Mouse (Mus musculus): Measurements from ENCODE around the gene Atp8b5. TPM values are rescaled to one million over a fixed set of nuclear protein-coding genes. Genes with fewer than 3 reads are reported as not detected.

Gene Atp8b5
- polyA plus RNA-seq, 1 experiment: not detected

DNA sequence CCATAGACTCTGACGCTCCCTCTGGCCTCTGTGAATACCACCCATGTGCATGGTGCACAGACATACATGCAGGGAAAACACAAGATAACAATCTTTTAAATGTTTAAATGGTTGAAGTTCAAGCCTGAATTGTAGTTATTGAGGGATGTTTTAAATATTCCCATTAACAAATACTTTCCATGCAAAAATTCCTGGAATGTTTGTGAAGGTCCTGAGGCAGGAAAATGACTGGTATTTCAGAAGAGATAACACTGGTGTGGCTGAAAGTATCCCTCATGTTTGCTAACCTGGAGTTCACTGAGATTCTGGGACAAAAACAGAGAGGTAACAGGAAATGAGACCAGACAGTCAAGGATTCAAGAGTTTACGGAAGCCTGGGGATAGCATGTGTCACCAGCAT, 122.4 kb downstream of the Atp8b5 start:
- Histone ChIP-seq H3K4me3 (no peak overlapping the region), H3K36me3 (ENCODE audit: control insufficient read depth, insufficient read depth) (no peaks in the 10 kb centered on the region), H3K79me2 (ENCODE audit: control insufficient read depth, insufficient read depth) (peaks cover 21% of the 10 kb centered on the region), H3ac (ENCODE audit: control insufficient read depth, insufficient read length) (no peak overlapping the region), H3K27me3 (ENCODE audit: control insufficient read depth, insufficient read depth, insufficient read length) (no peaks in the 10 kb centered on the region), H3K4me2 (ENCODE audit: low read depth) (no peak overlapping the region)
- TF ChIP-seq MYOG (IDR thresholded peaks at IDR 0.05; ENCODE audit: control insufficient read depth in 1 of 3, insufficient read depth in 1 of 3, insufficient read length in 2 of 3, low read depth in 2 of 3): no peak
- TF ChIP-seq TCF12 (IDR thresholded peaks at IDR 0.05; ENCODE audit: insufficient read depth, poor library complexity, severe bottlenecking): no peak
- no peak for TF ChIP-seq POLR2AphosphoS2 (IDR thresholded peaks at IDR 0.05; ENCODE audit: insufficient read length, low read depth)
- TF ChIP-seq MAX (IDR thresholded peaks at IDR 0.05; ENCODE audit: low read depth): no peak
- TF ChIP-seq TCF3 (IDR thresholded peaks at IDR 0.05; ENCODE audit: insufficient read length, low read depth): no peak
- TF ChIP-seq CEBPB (IDR thresholded peaks at IDR 0.05; ENCODE audit: insufficient read depth, poor library complexity, severe bottlenecking): no peak
- TF ChIP-seq REST (IDR thresholded peaks at IDR 0.05; ENCODE audit: insufficient read depth, insufficient read length): no peak
- TF ChIP-seq USF1 (IDR thresholded peaks at IDR 0.05; ENCODE audit: low read depth): no peak
- no peak for TF ChIP-seq MYOD1 (IDR thresholded peaks at IDR 0.05; ENCODE audit: control insufficient read depth in 1 of 3, insufficient read length in 2 of 3, low read depth in 2 of 3)
- no peak for TF ChIP-seq E2F4 (IDR thresholded peaks at IDR 0.05; ENCODE audit: insufficient read depth)
- TF ChIP-seq POLR2A (IDR thresholded peaks at IDR 0.05; ENCODE audit: insufficient read length, low read depth): no peak
- TF ChIP-seq SRF (IDR thresholded peaks at IDR 0.05; ENCODE audit: control insufficient read depth, insufficient read length, low read depth): no peak

DNA sequence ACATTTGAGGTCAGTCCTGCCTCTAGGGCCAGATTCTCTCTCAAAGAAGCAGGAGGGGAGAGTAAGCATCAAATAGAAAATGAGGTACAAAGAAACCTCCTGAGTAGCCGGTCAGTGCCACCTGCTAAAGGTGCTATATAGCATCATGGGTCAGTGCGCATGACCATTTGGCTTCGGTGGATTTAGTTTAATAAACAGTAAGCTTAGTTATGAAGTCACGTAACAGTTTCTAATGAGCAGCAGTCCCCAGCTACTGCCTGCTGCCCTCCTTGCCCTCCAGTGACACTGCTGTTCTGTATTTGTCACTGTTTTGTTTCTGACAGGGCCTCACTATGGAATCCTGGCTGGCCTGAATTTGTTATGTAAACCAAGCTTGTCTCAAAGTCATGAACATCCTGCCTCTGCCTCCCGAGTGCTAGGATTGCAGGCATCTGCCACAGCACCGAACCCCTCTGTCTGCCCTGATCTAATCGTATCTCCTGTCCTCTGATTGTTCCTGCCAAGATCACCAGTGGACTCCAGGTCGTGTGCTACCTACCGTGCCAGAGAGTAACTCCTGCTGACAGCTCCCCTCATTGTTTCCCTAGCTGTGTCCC, 123.0 kb downstream of the Atp8b5 start:
- Histone ChIP-seq H3ac (ENCODE audit: control insufficient read depth, insufficient read length) (no peak overlapping the region), H3K4me3 (no peak overlapping the region), H3K4me2 (ENCODE audit: low read depth) (no peak overlapping the region), H3K79me2 (ENCODE audit: control insufficient read depth, insufficient read depth) (peaks cover 15% of the 10 kb centered on the region), H3K27me3 (ENCODE audit: control insufficient read depth, insufficient read depth, insufficient read length) (no peaks in the 10 kb centered on the region), H3K36me3 (ENCODE audit: control insufficient read depth, insufficient read depth) (no peaks in the 10 kb centered on the region)
- no peak for TF ChIP-seq POLR2AphosphoS2 (IDR thresholded peaks at IDR 0.05; ENCODE audit: insufficient read length, low read depth)
- TF ChIP-seq TCF12 (IDR thresholded peaks at IDR 0.05; ENCODE audit: insufficient read depth, poor library complexity, severe bottlenecking): no peak
- TF ChIP-seq CEBPB (IDR thresholded peaks at IDR 0.05; ENCODE audit: insufficient read depth, poor library complexity, severe bottlenecking): no peak
- no peak for TF ChIP-seq REST (IDR thresholded peaks at IDR 0.05; ENCODE audit: insufficient read depth, insufficient read length)
- TF ChIP-seq SRF (IDR thresholded peaks at IDR 0.05; ENCODE audit: control insufficient read depth, insufficient read length, low read depth): no peak
- TF ChIP-seq USF1 (IDR thresholded peaks at IDR 0.05; ENCODE audit: low read depth): no peak
- TF ChIP-seq MAX (IDR thresholded peaks at IDR 0.05; ENCODE audit: low read depth): no peak
- TF ChIP-seq MYOD1 (IDR thresholded peaks at IDR 0.05; ENCODE audit: control insufficient read depth in 1 of 3, insufficient read length in 2 of 3, low read depth in 2 of 3): no peak
- no peak for TF ChIP-seq MYOG (IDR thresholded peaks at IDR 0.05; ENCODE audit: control insufficient read depth in 1 of 3, insufficient read depth in 1 of 3, insufficient read length in 2 of 3, low read depth in 2 of 3)
- no peak for TF ChIP-seq E2F4 (IDR thresholded peaks at IDR 0.05; ENCODE audit: insufficient read depth)
- TF ChIP-seq POLR2A (IDR thresholded peaks at IDR 0.05; ENCODE audit: insufficient read length, low read depth): no peak
- TF ChIP-seq TCF3 (IDR thresholded peaks at IDR 0.05; ENCODE audit: insufficient read length, low read depth): no peak

DNA sequence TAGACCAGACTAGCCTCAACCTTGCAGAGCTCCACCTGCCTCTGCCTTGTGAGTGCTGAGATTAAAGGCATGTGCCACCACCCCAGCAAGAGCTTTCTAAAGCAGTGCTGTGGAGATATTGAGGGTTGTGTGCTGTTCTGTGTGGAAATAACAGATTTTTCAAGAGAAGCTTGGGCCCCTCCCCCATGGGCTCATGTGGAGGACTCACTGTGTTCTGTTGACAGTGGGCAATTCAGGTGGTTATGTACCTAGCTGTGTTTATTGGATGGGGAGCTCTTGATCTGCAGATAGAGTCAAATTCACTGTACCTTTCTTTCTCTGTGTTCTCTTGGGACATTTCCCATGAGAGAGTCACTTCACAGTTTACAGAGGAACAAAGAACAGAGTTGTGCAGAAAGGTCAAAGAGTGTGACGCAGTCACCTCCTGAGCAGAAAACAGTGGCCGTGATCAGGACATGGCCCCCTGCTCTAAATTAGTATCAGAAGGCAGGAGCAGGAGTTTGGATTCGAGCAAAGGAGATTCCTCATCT, 124.6 kb downstream of the Atp8b5 start:
- H3K27me3 ChIP-seq (ENCODE audit: control insufficient read depth, insufficient read depth, insufficient read length): no peaks in the 10 kb centered on the region
- H3K4me3 ChIP-seq: no peak overlapping the region
- H3ac ChIP-seq (ENCODE audit: control insufficient read depth, insufficient read length): no peak overlapping the region
- no peaks in the 10 kb centered on the region for H3K36me3 ChIP-seq (ENCODE audit: control insufficient read depth, insufficient read depth)
- no peak overlapping the region for H3K4me2 ChIP-seq (ENCODE audit: low read depth)
- peaks cover 3% of the 10 kb centered on the region for H3K79me2 ChIP-seq (ENCODE audit: control insufficient read depth, insufficient read depth)
- TF ChIP-seq MYOG (IDR thresholded peaks at IDR 0.05; ENCODE audit: control insufficient read depth in 1 of 3, insufficient read depth in 1 of 3, insufficient read length in 2 of 3, low read depth in 2 of 3) (no peak), USF1 (IDR thresholded peaks at IDR 0.05; ENCODE audit: low read depth) (no peak), SRF (IDR thresholded peaks at IDR 0.05; ENCODE audit: control insufficient read depth, insufficient read length, low read depth) (no peak), REST (IDR thresholded peaks at IDR 0.05; ENCODE audit: insufficient read depth, insufficient read length) (no peak)

DNA sequence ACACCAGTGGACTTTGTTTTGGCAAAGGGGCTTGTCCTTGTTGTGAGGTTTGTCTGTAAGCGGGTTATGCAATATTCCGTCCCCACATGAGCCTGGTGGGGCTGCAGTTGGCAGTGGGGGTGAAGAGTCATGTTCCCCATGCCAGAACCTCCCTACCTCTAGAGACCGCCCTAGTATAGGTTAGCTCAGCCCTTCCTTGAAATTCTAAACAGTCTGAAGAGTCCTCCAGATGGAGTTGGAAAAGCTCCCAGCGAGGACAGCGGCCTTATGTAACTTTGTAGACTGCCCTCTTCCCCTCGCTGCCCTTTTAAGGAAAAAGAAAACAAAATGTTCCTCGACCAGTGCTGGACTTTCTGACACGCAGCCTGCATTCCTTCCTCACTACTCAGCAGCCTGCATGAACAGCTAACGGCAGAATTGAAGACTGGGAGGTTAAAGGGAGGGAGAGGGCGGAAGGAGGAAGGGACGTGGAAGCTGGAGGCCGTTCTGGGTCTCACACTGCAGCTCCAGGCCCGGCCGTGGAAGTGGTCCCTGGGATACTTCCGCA, 127.5 kb downstream of the Atp8b5 start:
- peak overlapping the region; percentile 84 for H3K4me2 ChIP-seq (ENCODE audit: low read depth)
- H3ac ChIP-seq (ENCODE audit: control insufficient read depth, insufficient read length): no peak overlapping the region
- H3K27me3 ChIP-seq (ENCODE audit: control insufficient read depth, insufficient read depth, insufficient read length): no peaks in the 10 kb centered on the region
- peak; percentile 69 for TF ChIP-seq CEBPB (IDR thresholded peaks at IDR 0.05; ENCODE audit: insufficient read depth, poor library complexity, severe bottlenecking)
- peak; percentile 50 for TF ChIP-seq POLR2A (IDR thresholded peaks at IDR 0.05; ENCODE audit: insufficient read length, low read depth)
- TF ChIP-seq SRF (IDR thresholded peaks at IDR 0.05; ENCODE audit: control insufficient read depth, insufficient read length, low read depth): peak; percentile 95
- peak; percentile 44 for TF ChIP-seq POLR2AphosphoS2 (IDR thresholded peaks at IDR 0.05; ENCODE audit: insufficient read length, low read depth)
- no peak for TF ChIP-seq MYOD1 (IDR thresholded peaks at IDR 0.05; ENCODE audit: control insufficient read depth in 1 of 3, insufficient read length in 2 of 3, low read depth in 2 of 3)
- no peak for TF ChIP-seq USF1 (IDR thresholded peaks at IDR 0.05; ENCODE audit: low read depth)
- no peak for TF ChIP-seq REST (IDR thresholded peaks at IDR 0.05; ENCODE audit: insufficient read depth, insufficient read length)
- no peak for TF ChIP-seq E2F4 (IDR thresholded peaks at IDR 0.05; ENCODE audit: insufficient read depth)
- no peak for TF ChIP-seq MAX (IDR thresholded peaks at IDR 0.05; ENCODE audit: low read depth)
- TF ChIP-seq TCF3 (IDR thresholded peaks at IDR 0.05; ENCODE audit: insufficient read length, low read depth): no peak
- no peak for TF ChIP-seq TCF12 (IDR thresholded peaks at IDR 0.05; ENCODE audit: insufficient read depth, poor library complexity, severe bottlenecking)
- TF ChIP-seq MYOG (IDR thresholded peaks at IDR 0.05; ENCODE audit: control insufficient read depth in 1 of 3, insufficient read depth in 1 of 3, insufficient read length in 2 of 3, low read depth in 2 of 3): no peak
- no peak overlapping the region for H3K4me3 ChIP-seq
- no peaks in the 10 kb centered on the region for H3K36me3 ChIP-seq (ENCODE audit: control insufficient read depth, insufficient read depth)
- H3K79me2 ChIP-seq (ENCODE audit: control insufficient read depth, insufficient read depth): peaks cover 8% of the 10 kb centered on the region

All from myocyte (in vitro differentiated cells).